Mouse (Mus musculus) ES-E14 (cell line): ENCODE measurements around the gene Chmp1a.

Source experiments
- CHD2 ChIP-seq: IDR thresholded peaks from 2 replicates; pipeline ENCODE4 v1.6.1; 2014; ENCODE audit warnings: mild to moderate bottlenecking, low read depth, low read length, inconsistent platforms
- HCFC1 ChIP-seq: IDR thresholded peaks from 2 replicates; pipeline ENCODE4 v1.6.1; 2012; ENCODE audit warnings: low read length, inconsistent platforms, borderline replicate concordance; ENCODE audit not compliant: insufficient read depth
- MAFK ChIP-seq: IDR thresholded peaks from 2 replicates; pipeline ENCODE4 v1.6.1; 2014; ENCODE audit warnings: mild to moderate bottlenecking, low read depth, low read length, inconsistent platforms; ENCODE audit not compliant: insufficient read depth
- ZNF384 ChIP-seq: IDR thresholded peaks from 2 replicates; pipeline ENCODE4 v1.6.1; 2012; ENCODE audit warnings: low read depth, low read length, inconsistent platforms

DNA sequence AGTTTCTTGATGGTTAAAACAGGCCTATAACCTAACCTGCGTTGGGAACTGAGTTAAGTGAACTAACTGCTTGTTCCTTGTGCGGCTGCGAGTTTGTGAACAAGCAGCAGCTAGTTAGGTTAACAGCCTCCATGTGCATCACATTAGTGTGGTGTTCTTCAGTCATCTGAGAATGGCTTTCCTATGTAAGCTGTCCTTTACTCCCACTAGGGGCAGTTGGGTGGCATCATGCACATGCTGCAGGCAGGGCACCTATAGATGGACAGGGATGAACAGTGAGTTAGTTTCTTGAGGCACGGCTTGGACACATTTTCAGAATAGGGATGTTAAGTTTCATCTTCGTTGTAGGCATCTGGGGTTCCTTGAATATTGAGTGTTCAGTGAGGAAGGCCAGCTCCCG, 42.6 kb upstream of the Chmp1a start:
- TF ChIP-seq MAFK: no peak
- TF ChIP-seq ZNF384: no peak
- no peak for TF ChIP-seq CHD2
- TF ChIP-seq HCFC1: no peak
